Mouse (Mus musculus): Measurements from ENCODE around the gene Rpl9.

DNA sequence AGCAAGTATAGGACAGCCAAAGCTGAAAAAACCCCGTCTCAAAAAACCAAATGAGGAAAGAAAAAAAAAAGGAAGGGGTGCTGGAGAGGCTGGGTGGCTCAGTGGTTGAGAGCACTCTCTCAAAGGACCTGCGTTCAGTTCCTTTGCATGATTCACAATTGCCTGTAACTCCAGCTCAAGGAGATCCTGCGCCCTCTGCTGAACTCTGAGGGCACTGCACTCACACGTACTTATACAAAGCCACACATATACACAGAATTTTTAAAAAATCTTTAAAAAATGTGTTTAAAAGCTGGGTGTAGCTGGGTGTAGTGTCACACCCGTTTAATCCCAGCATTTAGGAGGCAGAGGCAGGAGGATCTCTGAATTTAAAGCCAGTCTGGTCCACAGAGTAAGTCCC, 36.3 kb downstream of the Rpl9 start:
- TF ChIP-seq POLR2A (IDR thresholded peaks at IDR 0.05; ENCODE audit: borderline replicate concordance, extremely low read depth, low read depth, low read length) (no peak), CTCF (IDR thresholded peaks at IDR 0.05; ENCODE audit: insufficient read depth, low read length) (no peak)

Measured in lung, adult 2 months (tissue).